Mouse (Mus musculus): Measurements from ENCODE around the gene Gm4952. TPM values are rescaled to one million over a fixed set of nuclear protein-coding genes. Genes with fewer than 3 reads are reported as not detected.

The Gm4952 gene
- total RNA-seq (2023): not detected

GRCm38 (mm10) chr19:12599674-12600073, at the start of gene Gm4952:
Gene Gm4952, plus strand, starts transcription at chr19:12599974.

GRCm38 (mm10) chr19:12633176-12633575, 33.4 kb downstream of the Gm4952 start, which contains the start of gene Glyat:
Gene Glyat, plus strand, starts transcription at chr19:12633308.

GRCm38 (mm10) chr19:12670139-12670538, 70.4 kb downstream of the Gm4952 start, which contains the start of gene Olfr1442:
Gene Olfr1442, plus strand, starts transcription at chr19:12670439.

GRCm38 (mm10) chr19:12677812-12678211, 78.0 kb downstream of the Gm4952 start, which contains the start of gene Olfr1443:
Gene Olfr1443, plus strand, starts transcription at chr19:12678112.

Other genes starting within 250 kb of the Gm4952 start
- gene Olfr1440, start 212.7 kb upstream of the Gm4952 start, total RNA-seq (2023): not detected
- not detected for gene Olfr1441, start 182.5 kb upstream of the Gm4952 start, total RNA-seq (2023)
- not detected for gene Pfpl, start 172.1 kb upstream of the Gm4952 start, total RNA-seq (2023)
- 100 to 1,000 TPM; 664 to 920 TPM for gene Mpeg1, start 139.2 kb upstream of the Gm4952 start, total RNA-seq (2023)
- 10 to 100 TPM; 19.1 to 19.3 TPM for gene Dtx4, start 98.5 kb upstream of the Gm4952 start, total RNA-seq (2023)
- 100 to 1,000 TPM; 142 to 153 TPM for gene Fam111a, start 54.2 kb upstream of the Gm4952 start, total RNA-seq (2023)
- not detected for gene Glyat, start 33.3 kb downstream of the Gm4952 start, total RNA-seq (2023)
- gene Olfr1442, start 70.5 kb downstream of the Gm4952 start, total RNA-seq (2023): not detected
- not detected for gene Olfr1443, start 78.1 kb downstream of the Gm4952 start, total RNA-seq (2023)
- not detected for gene Keg1, start 95.8 kb downstream of the Gm4952 start, total RNA-seq (2023)
- gene Cntf, start 165.7 kb downstream of the Gm4952 start, total RNA-seq (2023): 1 to 10 TPM; 1.6 to 1.9 TPM
- gene Zfp91, start 196.2 kb downstream of the Gm4952 start, total RNA-seq (2023): 10 to 100 TPM; 42.7 to 52.7 TPM
- gene Lpxn, start 196.2 kb downstream of the Gm4952 start, total RNA-seq (2023): 10 to 100 TPM in 1 of 2 experiments, 1 to 10 TPM in 1; 6.8 to 10.3 TPM
- not detected for gene Gm5244, start 246.7 kb downstream of the Gm4952 start, total RNA-seq (2023)